Mouse (Mus musculus) G1E (cell line): ENCODE data around the gene Catsper4.

ENCODE experiments used
- CTCF ChIP-seq: IDR thresholded peaks from 2 replicates; pipeline ENCODE4 v1.5.1; 2012; ENCODE audit warnings: low read depth, low read length, inconsistent platforms, mixed read lengths
- GATA1 ChIP-seq: IDR thresholded peaks from 2 replicates; pipeline ENCODE4 v1.6.1; 2012; ENCODE audit warnings: borderline replicate concordance, low read length, inconsistent platforms, mixed read lengths
- GATA2 ChIP-seq: IDR thresholded peaks from 2 replicates; pipeline ENCODE4 v1.6.1; 2012; ENCODE audit warnings: low read depth, low read length, inconsistent platforms, borderline replicate concordance
- POLR2AphosphoS5 ChIP-seq: IDR thresholded peaks from 2 replicates; pipeline ENCODE4 v1.6.1; 2012; ENCODE audit warnings: low read depth, low read length, inconsistent platforms; ENCODE audit not compliant: insufficient replicate concordance
- TAL1 ChIP-seq: conservative IDR thresholded peaks from 2 replicates; pipeline ENCODE4 v1.6.1; 2012; ENCODE audit warnings: low read depth, low read length, inconsistent platforms, mixed read lengths

- no peak for TF ChIP-seq CTCF
- no peak for TF ChIP-seq GATA1
- no peak for TF ChIP-seq TAL1
- no peak for TF ChIP-seq POLR2AphosphoS5
- TF ChIP-seq GATA2: no peak
Measured at GRCm38 (mm10) chr4:134254835-134255234, 27.7 kb upstream of the Catsper4 start.
